ENCODE assay signal across 12 mouse cellular contexts in the genomic region with DNA sequence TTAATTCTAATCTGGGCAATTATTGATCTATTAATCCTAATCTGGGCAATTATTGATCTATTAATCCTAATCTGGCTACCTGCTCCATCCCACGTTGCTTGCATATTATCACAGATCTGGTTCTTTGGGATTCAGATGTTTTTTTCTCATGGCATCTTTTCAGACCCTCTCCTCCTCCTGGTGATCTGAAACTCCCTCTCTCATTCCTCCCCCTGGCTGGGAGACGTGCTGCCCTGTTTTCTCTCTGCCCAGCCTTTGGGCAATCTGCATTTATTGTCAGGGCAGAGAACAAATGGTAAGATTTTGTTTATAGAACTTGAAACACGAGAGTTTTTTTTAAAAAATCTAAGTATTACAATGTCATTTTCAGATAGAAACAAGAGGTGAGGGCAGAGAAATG. TPM values are rescaled to one million over a fixed set of nuclear protein-coding genes. Genes with fewer than 3 reads are reported as not detected.
A peak's percentile ranks its signal among the peaks of the same experiment; 100 is the strongest.
DNase-seq lines count a peak whose midpoint lies in the region; ATAC-seq and TF ChIP-seq lines count a peak whose summit lies in the region.
"Had no signal": no experiment of that assay in that cellular context is flagged by ENCODE, and none has a peak within 500 bp of the region (broad histone marks: within the 10 kb centered on the region; RNA-seq: fewer than 3 reads in every experiment).

No protein-coding gene starts in this region.

- H3K27me3 ChIP-seq in kidney, embryonic 15.5 days, result no peaks in the 10 kb centered on the region
- H3K27me3 ChIP-seq in embryonic facial prominence, embryonic 15.5 days, result no peaks in the 10 kb centered on the region
- H3K27me3 ChIP-seq in intestine, postnatal 0 days (replicated peaks; ENCODE audit: control insufficient read depth, insufficient read depth, low read length), result no peaks in the 10 kb centered on the region
- no peaks in the 10 kb centered on the region for H3K27me3 ChIP-seq in neural tube, embryonic 14.5 days (ENCODE audit: control insufficient read depth, insufficient read depth, low read length)

- H3K4me3 ChIP-seq in kidney, embryonic 15.5 days (replicated peaks), result no peak overlapping the region; the same call in 1 of the 2 replicates
- H3K4me3 ChIP-seq in embryonic facial prominence, embryonic 15.5 days (replicated peaks), result 0 out of 2 replicates have a peak overlapping the region, but pooled peaks have one; percentile 54
- peak overlapping the region; percentile 43; the same call in 1 of the 2 replicates for H3K4me3 ChIP-seq in intestine, postnatal 0 days (ENCODE audit: low read depth, low read length)
- no peak overlapping the region for H3K4me3 ChIP-seq in neural tube, embryonic 14.5 days (ENCODE audit: low read depth, low read length)
- no peak overlapping the region for H3K4me3 ChIP-seq in gastrocnemius, adult 2 months

- intact Hi-C loops in left cerebral cortex, postnatal 4 days (cut with DNase I), result no loop called here
- intact Hi-C loops in gastrocnemius, adult 2 months (cut with DNase I), result loop anchor here (2.0 to 5.0 kb wide), 2 partner anchors 13 to 356 kb away; a partner anchor contains a TSS

- WGBS in kidney, embryonic 15.5 days, result 73% methylated on average over 3 of the region's 3 CpGs
- WGBS in embryonic facial prominence, embryonic 15.5 days, result 61% methylated on average over 3 of the region's 3 CpGs
- WGBS in intestine, postnatal 0 days, result 63% methylated on average over 3 of the region's 3 CpGs
- 72% methylated on average over 3 of the region's 3 CpGs for WGBS in neural tube, embryonic 14.5 days

- DNase-seq in kidney, postnatal 36 days, result no peak
- no peak for DNase-seq in left cerebral cortex, postnatal 4 days
- DNase-seq in gastrocnemius, adult 2 months, result no peak
- DNase-seq in lung, postnatal 36 days, result no peak
- DNase-seq: adrenal gland, postnatal 14 days; gastrocnemius, postnatal 14 days; kidney, postnatal 10 days had no signal

- TF ChIP-seq CTCF in intestine, postnatal 0 days (IDR thresholded peaks at IDR 0.05; ENCODE audit: low read depth), result no peak
- TF ChIP-seq CTCF in gastrocnemius, adult 2 months (IDR thresholded peaks at IDR 0.05), result no peak

- H3K27ac ChIP-seq in kidney, embryonic 15.5 days, result no peak overlapping the region
- no peak overlapping the region for H3K27ac ChIP-seq in embryonic facial prominence, embryonic 15.5 days (replicated peaks)
- H3K27ac ChIP-seq in intestine, postnatal 0 days (ENCODE audit: low read depth, low read length), result no peak overlapping the region
- H3K27ac ChIP-seq in neural tube, embryonic 14.5 days (ENCODE audit: low read depth, low read length), result no peak overlapping the region
- H3K27ac ChIP-seq in gastrocnemius, adult 2 months, result no peak overlapping the region

- H3K4me1 ChIP-seq in kidney, embryonic 15.5 days, result peaks cover 18% of the 10 kb centered on the region
- peaks cover 11% of the 10 kb centered on the region for H3K4me1 ChIP-seq in embryonic facial prominence, embryonic 15.5 days
- H3K4me1 ChIP-seq in intestine, postnatal 0 days (replicated peaks; ENCODE audit: control insufficient read depth, insufficient read depth, low read length), result no peaks in the 10 kb centered on the region
- H3K4me1 ChIP-seq in neural tube, embryonic 14.5 days (ENCODE audit: control insufficient read depth, insufficient read depth, low read length), result peaks cover 12% of the 10 kb centered on the region; the same call in 1 of the 2 replicates

- H3K4me2 ChIP-seq in kidney, embryonic 15.5 days, result peak overlapping the region; percentile 72
- peak overlapping the region; percentile 62 for H3K4me2 ChIP-seq in embryonic facial prominence, embryonic 15.5 days (replicated peaks)
- no peak overlapping the region for H3K4me2 ChIP-seq in intestine, postnatal 0 days (replicated peaks; ENCODE audit: low read depth)
- H3K4me2 ChIP-seq in neural tube, embryonic 14.5 days (ENCODE audit: low read depth, low read length), result peak overlapping the region; percentile 60

- no peaks in the 10 kb centered on the region for H3K9me3 ChIP-seq in kidney, embryonic 15.5 days (replicated peaks)
- no peaks in the 10 kb centered on the region for H3K9me3 ChIP-seq in embryonic facial prominence, embryonic 15.5 days (replicated peaks)
- H3K9me3 ChIP-seq in intestine, postnatal 0 days (ENCODE audit: control insufficient read depth), result no peaks in the 10 kb centered on the region
- H3K9me3 ChIP-seq in neural tube, embryonic 14.5 days (ENCODE audit: control insufficient read depth, low read length), result no peaks in the 10 kb centered on the region

- ATAC-seq in kidney, embryonic 15.5 days (replicated peaks; ENCODE audit: low FRiP score), result no peak
- ATAC-seq in embryonic facial prominence, embryonic 15.5 days (ENCODE audit: insufficient number of reproducible peaks, low FRiP score, low TSS enrichment, low read depth), result no peak
- no peak for ATAC-seq in intestine, postnatal 0 days
- no peak for ATAC-seq in neural tube, embryonic 14.5 days (ENCODE audit: low read depth)

- 0 out of 2 replicates have a peak overlapping the region, but pooled peaks have one; percentile 62 for H3K9ac ChIP-seq in kidney, embryonic 15.5 days
- no peak overlapping the region for H3K9ac ChIP-seq in embryonic facial prominence, embryonic 15.5 days
- H3K9ac ChIP-seq in intestine, postnatal 0 days (ENCODE audit: low read depth, low read length), result no peak overlapping the region
- no peak overlapping the region for H3K9ac ChIP-seq in neural tube, embryonic 14.5 days (replicated peaks; ENCODE audit: low read depth, low read length)

- no peaks in the 10 kb centered on the region for H3K36me3 ChIP-seq in kidney, embryonic 15.5 days
- no peaks in the 10 kb centered on the region for H3K36me3 ChIP-seq in embryonic facial prominence, embryonic 15.5 days
- H3K36me3 ChIP-seq in intestine, postnatal 0 days (ENCODE audit: control insufficient read depth, insufficient read depth), result no peaks in the 10 kb centered on the region
- H3K36me3 ChIP-seq in neural tube, embryonic 14.5 days (ENCODE audit: control insufficient read depth, insufficient read depth, low read length), result no peaks in the 10 kb centered on the region

RNA-seq across cellular contexts. Expression of a gene that starts 1.3 kb away (rescaled TPM):
- polyA plus RNA-seq in kidney, embryonic 15.5 days (2015; fragmentation: Nextera tagmentation; extraction: Ambion mirVana), result 3.4 and 4.6 TPM in 2 replicates
- polyA plus RNA-seq in embryonic facial prominence, embryonic 15.5 days (2015; fragmentation: Nextera tagmentation; extraction: Ambion mirVana), result 3.6 and 4.9 TPM in 2 replicates
- 1.1 and 1.2 TPM in 2 replicates for polyA plus RNA-seq in intestine, postnatal 0 days (2015; fragmentation: Nextera tagmentation; extraction: Ambion mirVana)
- 12.2 and 13.1 TPM in 2 replicates for polyA plus RNA-seq in neural tube, embryonic 14.5 days (2014; fragmentation: Nextera tagmentation; extraction: Ambion mirVana)
- 10 to 100 TPM; 10.1 to 11.4 TPM for total RNA-seq in left cerebral cortex, postnatal 4 days (2021)
- under 1 TPM; 0.43 to 0.84 TPM for total RNA-seq in gastrocnemius, adult 2 months (2021)

RNA-seq across cellular contexts. Expression of a gene that starts 13.4 kb away (rescaled TPM):
- polyA plus RNA-seq in kidney, embryonic 15.5 days (2015; fragmentation: Nextera tagmentation; extraction: Ambion mirVana), result 6.5 and 7.6 TPM in 2 replicates
- polyA plus RNA-seq in embryonic facial prominence, embryonic 15.5 days (2015; fragmentation: Nextera tagmentation; extraction: Ambion mirVana), result 10.1 and 11.3 TPM in 2 replicates
- 3.2 and 3.6 TPM in 2 replicates for polyA plus RNA-seq in intestine, postnatal 0 days (2015; fragmentation: Nextera tagmentation; extraction: Ambion mirVana)
- 17.0 and 22.3 TPM in 2 replicates for polyA plus RNA-seq in neural tube, embryonic 14.5 days (2014; fragmentation: Nextera tagmentation; extraction: Ambion mirVana)
- total RNA-seq in left cerebral cortex, postnatal 4 days (2021), result 100 to 1,000 TPM; 162 to 170 TPM
- 10 to 100 TPM; 35.3 to 39.1 TPM for total RNA-seq in gastrocnemius, adult 2 months (2021)

RNA-seq across cellular contexts. Expression of a gene that starts 34.1 kb away (rescaled TPM):
- polyA plus RNA-seq in kidney, embryonic 15.5 days (2015; fragmentation: Nextera tagmentation; extraction: Ambion mirVana), result 0.28 and 0.86 TPM in 2 replicates
- 0.60 and 1.3 TPM in 2 replicates for polyA plus RNA-seq in embryonic facial prominence, embryonic 15.5 days (2015; fragmentation: Nextera tagmentation; extraction: Ambion mirVana)
- polyA plus RNA-seq in intestine, postnatal 0 days (2015; fragmentation: Nextera tagmentation; extraction: Ambion mirVana), result 1.3 and 1.6 TPM in 2 replicates
- polyA plus RNA-seq in neural tube, embryonic 14.5 days (2014; fragmentation: Nextera tagmentation; extraction: Ambion mirVana), result 80.3 and 111 TPM in 2 replicates
- 10 to 100 TPM; 80.0 to 91.0 TPM for total RNA-seq in left cerebral cortex, postnatal 4 days (2021)
- total RNA-seq in gastrocnemius, adult 2 months (2021), result not detected
- total RNA-seq: gastrocnemius, postnatal 14 days; neutrophil, adult 5-6 weeks had no signal

RNA-seq across cellular contexts. Expression of a gene that starts 43.4 kb away (rescaled TPM):
- polyA plus RNA-seq in kidney, embryonic 15.5 days (2015; fragmentation: Nextera tagmentation; extraction: Ambion mirVana), result 37.2 and 40.8 TPM in 2 replicates
- polyA plus RNA-seq in embryonic facial prominence, embryonic 15.5 days (2015; fragmentation: Nextera tagmentation; extraction: Ambion mirVana), result 37.7 and 38.2 TPM in 2 replicates
- polyA plus RNA-seq in intestine, postnatal 0 days (2015; fragmentation: Nextera tagmentation; extraction: Ambion mirVana), result 6.7 and 8.5 TPM in 2 replicates
- polyA plus RNA-seq in neural tube, embryonic 14.5 days (2014; fragmentation: Nextera tagmentation; extraction: Ambion mirVana), result 98.5 and 117 TPM in 2 replicates
- total RNA-seq in left cerebral cortex, postnatal 4 days (2021), result 10 to 100 TPM; 55.0 to 65.2 TPM
- 1 to 10 TPM; 5.9 to 9.0 TPM for total RNA-seq in gastrocnemius, adult 2 months (2021)

Comparison
In these comparisons a context has a peak if more than half of its experiments do, and no peak if none do; other contexts are left out.
1. H3K4me3 ChIP-seq: peak in embryonic facial prominence, embryonic 15.5 days (single experiment) and intestine, postnatal 0 days (single experiment); none in kidney, embryonic 15.5 days (single experiment), neural tube, embryonic 14.5 days (single experiment) and gastrocnemius, adult 2 months (single experiment).
2. RNA of a gene that starts 34.1 kb away (polyA plus RNA-seq): 80.3 to 111 TPM in neural tube, embryonic 14.5 days; 1.3 to 1.6 TPM in intestine, postnatal 0 days, 0.60 to 1.3 TPM in embryonic facial prominence, embryonic 15.5 days and 0.28 to 0.86 TPM in kidney, embryonic 15.5 days; every median in the first group is over 10 times any median in the second.